Mouse (Mus musculus): ENCODE data around the gene Ocln. TPM values are rescaled to one million over a fixed set of nuclear protein-coding genes. Genes with fewer than 3 reads are reported as not detected.
A peak's percentile ranks its signal among the peaks of the same experiment; 100 is the strongest.

Gene Ocln
- 71.0 and 76.9 TPM in 2 replicates for polyA plus RNA-seq (2015; fragmentation: Nextera tagmentation; extraction: Ambion mirVana)

- Histone ChIP-seq H3K27ac (ENCODE audit: low read length) (peak within 1 kb of the TSS; percentile 94), H3K27me3 (replicated peaks; ENCODE audit: insufficient read depth, low read length) (peaks cover 7% of the 10 kb centered on the region), H3K9me3 (ENCODE audit: low read length) (no peaks in the 10 kb centered on the region), H3K9ac (replicated peaks; ENCODE audit: low read depth) (peak within 1 kb of the TSS; percentile 72), H3K4me1 (ENCODE audit: insufficient read depth, low read depth, low read length) (no peaks in the 10 kb centered on the region), H3K36me3 (ENCODE audit: insufficient read depth, low read length) (no peaks in the 10 kb centered on the region), H3K4me2 (replicated peaks; ENCODE audit: low read depth, low read length) (peak within 1 kb of the TSS; percentile 77), H3K4me3 (ENCODE audit: low read depth, low read length) (peak within 1 kb of the TSS; percentile 79)
- WGBS: under 1% methylated on average over 45 of the region's 45 CpGs
- peak; percentile 88 for ATAC-seq
- no peak for TF ChIP-seq CTCF (IDR thresholded peaks at IDR 0.05)
- no peak for TF ChIP-seq EP300 (IDR thresholded peaks at IDR 0.05)
- DNase-seq (ENCODE audit: low spot score): peak; percentile 85
Measured at GRCm38 (mm10) chr13:100552369-100553041, at the start of gene Ocln. Gene Ocln, minus strand, starts transcription at chr13:100552718.

- no peak overlapping the region for H3K4me3 ChIP-seq (ENCODE audit: low read depth, low read length)
- H3K4me2 ChIP-seq (replicated peaks; ENCODE audit: low read depth, low read length): peak overlapping the region; percentile 29; the same call in 1 of the 2 replicates
- no peak overlapping the region for H3K9ac ChIP-seq (replicated peaks; ENCODE audit: low read depth)
- DNase-seq (ENCODE audit: low spot score) (no peak), ATAC-seq (no peak)
- TF ChIP-seq CTCF (IDR thresholded peaks at IDR 0.05) (no peak), EP300 (IDR thresholded peaks at IDR 0.05) (no peak)
- H3K27ac ChIP-seq (ENCODE audit: low read length): peak overlapping the region; percentile 12; the same call in 1 of the 2 replicates
- no peaks in the 10 kb centered on the region for H3K36me3 ChIP-seq (ENCODE audit: insufficient read depth, low read length)
- 48% methylated on average over 8 of the region's 8 CpGs for WGBS
- no peaks in the 10 kb centered on the region for H3K4me1 ChIP-seq (ENCODE audit: insufficient read depth, low read depth, low read length)
- no peaks in the 10 kb centered on the region for H3K9me3 ChIP-seq (ENCODE audit: low read length)
- no peaks in the 10 kb centered on the region for H3K27me3 ChIP-seq (replicated peaks; ENCODE audit: insufficient read depth, low read length)
Measured at GRCm38 (mm10) chr13:100601034-100601433, 48.5 kb upstream of the Ocln start.

GRCm38 (mm10) chr13:100600317-100600716 lies 47.8 kb upstream of the Ocln start:
- Histone ChIP-seq H3K36me3 (ENCODE audit: insufficient read depth, low read length) (no peaks in the 10 kb centered on the region), H3K9ac (replicated peaks; ENCODE audit: low read depth) (no peak overlapping the region), H3K27me3 (replicated peaks; ENCODE audit: insufficient read depth, low read length) (no peaks in the 10 kb centered on the region), H3K27ac (ENCODE audit: low read length) (0 out of 2 replicates have a peak overlapping the region, but pooled peaks have one; percentile 12), H3K4me2 (replicated peaks; ENCODE audit: low read depth, low read length) (0 out of 2 replicates have a peak overlapping the region, but pooled peaks have one; percentile 29), H3K4me3 (ENCODE audit: low read depth, low read length) (no peak overlapping the region), H3K4me1 (ENCODE audit: insufficient read depth, low read depth, low read length) (no peaks in the 10 kb centered on the region), H3K9me3 (ENCODE audit: low read length) (no peaks in the 10 kb centered on the region)
- ATAC-seq: peak; percentile 33; the same call in 1 of the 2 replicates
- DNase-seq (ENCODE audit: low spot score): no peak
- TF ChIP-seq CTCF (IDR thresholded peaks at IDR 0.05) (no peak), EP300 (IDR thresholded peaks at IDR 0.05) (no peak)
- WGBS: 62% methylated on average over 12 of the region's 12 CpGs

GRCm38 (mm10) chr13:100597284-100597683 lies 44.8 kb upstream of the Ocln start:
- H3K4me1 ChIP-seq (ENCODE audit: insufficient read depth, low read depth, low read length): no peaks in the 10 kb centered on the region
- no peak overlapping the region for H3K27ac ChIP-seq (ENCODE audit: low read length)
- TF ChIP-seq EP300 (IDR thresholded peaks at IDR 0.05) (no peak), CTCF (IDR thresholded peaks at IDR 0.05) (no peak)
- DNase-seq (ENCODE audit: low spot score) (no peak), ATAC-seq (no peak)
- H3K4me2 ChIP-seq (replicated peaks; ENCODE audit: low read depth, low read length): no peak overlapping the region
- no peaks in the 10 kb centered on the region for H3K36me3 ChIP-seq (ENCODE audit: insufficient read depth, low read length)
- 78% methylated on average over 9 of the region's 9 CpGs for WGBS
- no peaks in the 10 kb centered on the region for H3K27me3 ChIP-seq (replicated peaks; ENCODE audit: insufficient read depth, low read length)
- no peak overlapping the region for H3K9ac ChIP-seq (replicated peaks; ENCODE audit: low read depth)
- H3K4me3 ChIP-seq (ENCODE audit: low read depth, low read length): no peak overlapping the region
- H3K9me3 ChIP-seq (ENCODE audit: low read length): no peaks in the 10 kb centered on the region

DNA sequence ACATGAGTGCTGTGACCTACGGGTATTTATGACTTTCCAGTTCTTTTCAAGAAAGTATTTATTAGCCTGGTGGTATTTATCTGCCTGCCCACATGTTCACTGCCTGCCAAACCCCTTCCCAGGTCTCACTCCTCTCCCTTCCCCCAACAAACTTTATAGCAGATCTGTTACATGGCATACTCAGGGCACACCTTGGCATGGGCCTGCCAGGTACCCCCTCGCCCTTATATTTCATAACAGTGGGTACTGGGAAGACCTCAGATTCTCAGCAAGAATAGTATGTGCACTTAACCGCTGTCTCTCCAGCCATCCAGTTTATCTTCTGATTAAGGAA lies 43.0 kb upstream of the Ocln start:
- H3K9ac ChIP-seq (replicated peaks; ENCODE audit: low read depth): no peak overlapping the region
- no peak for DNase-seq (ENCODE audit: low spot score)
- ATAC-seq: no peak
- no peak for TF ChIP-seq EP300 (IDR thresholded peaks at IDR 0.05)
- no peak overlapping the region for H3K4me3 ChIP-seq (ENCODE audit: low read depth, low read length)
- WGBS: 84% methylated on average over 3 of the region's 3 CpGs
- no peaks in the 10 kb centered on the region for H3K9me3 ChIP-seq (ENCODE audit: low read length)
- no peaks in the 10 kb centered on the region for H3K27me3 ChIP-seq (replicated peaks; ENCODE audit: insufficient read depth, low read length)
- no peak overlapping the region for H3K4me2 ChIP-seq (replicated peaks; ENCODE audit: low read depth, low read length)
- no peaks in the 10 kb centered on the region for H3K36me3 ChIP-seq (ENCODE audit: insufficient read depth, low read length)
- H3K27ac ChIP-seq (ENCODE audit: low read length): no peak overlapping the region
- no peaks in the 10 kb centered on the region for H3K4me1 ChIP-seq (ENCODE audit: insufficient read depth, low read depth, low read length)

DNA sequence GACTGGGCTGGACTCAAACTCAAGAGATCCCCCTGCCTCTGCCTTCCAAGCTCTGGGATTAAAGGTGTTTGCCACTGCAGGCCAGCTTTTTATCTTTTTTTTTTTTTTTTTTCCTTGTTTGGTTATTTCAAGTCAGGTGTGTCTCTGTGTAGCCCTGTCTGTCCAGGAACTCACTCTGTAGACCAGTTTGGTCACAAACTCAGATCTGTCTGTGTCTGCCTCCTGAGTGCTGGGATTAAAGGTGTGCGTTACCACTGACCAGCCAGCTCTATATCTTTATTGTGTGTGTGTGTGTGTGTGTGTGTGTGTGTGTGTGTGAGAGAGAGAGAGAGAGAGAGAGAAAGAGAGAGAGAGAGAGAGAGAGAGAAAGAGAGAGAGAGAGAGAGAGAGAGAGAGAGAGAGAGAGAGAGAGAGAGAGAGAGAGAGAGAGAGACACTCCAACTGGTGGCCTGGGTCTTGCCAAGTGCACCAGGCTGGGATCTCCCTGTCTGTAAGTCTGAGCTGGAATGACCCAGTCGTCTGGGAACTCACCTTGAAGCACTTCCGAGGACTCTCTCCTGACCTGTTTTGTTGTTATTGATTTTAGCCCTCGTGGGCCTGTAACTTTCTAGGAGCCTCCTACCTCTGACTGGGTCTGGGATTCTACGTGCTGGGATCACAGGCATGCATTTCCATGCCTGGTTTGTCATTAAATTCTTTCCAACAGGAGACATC lies 42.5 kb upstream of the Ocln start:
- Histone ChIP-seq H3K4me1 (ENCODE audit: insufficient read depth, low read depth, low read length) (no peaks in the 10 kb centered on the region), H3K4me2 (replicated peaks; ENCODE audit: low read depth, low read length) (no peak overlapping the region), H3K9me3 (ENCODE audit: low read length) (no peaks in the 10 kb centered on the region), H3K4me3 (ENCODE audit: low read depth, low read length) (no peak overlapping the region), H3K27me3 (replicated peaks; ENCODE audit: insufficient read depth, low read length) (no peaks in the 10 kb centered on the region), H3K36me3 (ENCODE audit: insufficient read depth, low read length) (no peaks in the 10 kb centered on the region), H3K27ac (ENCODE audit: low read length) (no peak overlapping the region), H3K9ac (replicated peaks; ENCODE audit: low read depth) (no peak overlapping the region)
- WGBS: 68% methylated on average over 5 of the region's 5 CpGs
- ATAC-seq: no peak
- no peak for DNase-seq (ENCODE audit: low spot score)
- TF ChIP-seq CTCF (IDR thresholded peaks at IDR 0.05) (no peak), EP300 (IDR thresholded peaks at IDR 0.05) (no peak)

All from lung, postnatal 0 days (tissue).